Mouse (Mus musculus): ENCODE results near the gene Olfr963.

GRCm38 (mm10) chr9:39654756-39655396, 12.1 kb upstream of the Olfr963 start:
- TF ChIP-seq CTCF (IDR thresholded peaks at IDR 0.05; ENCODE audit: extremely low read depth, insufficient read depth, low read length): no peak
- TF ChIP-seq POLR2A (IDR thresholded peaks at IDR 0.05; ENCODE audit: extremely low read depth, insufficient read depth, low read length): no peak

Measured in cortical plate, adult 2 months (tissue).